Mouse (Mus musculus) kidney, adult 9 months (tissue): Measurements from ENCODE around the gene Podxl2.

Experiments used
- DNase-seq: peaks from one replicate; pipeline ENCODE4 v3.0.0; 2022

The Podxl2 gene

GRCm38 (mm10) chr6:88874868-88875508, at the start of gene Podxl2:
Gene Podxl2, minus strand, starts transcription at chr6:88875044.
- peak; percentile 28 for DNase-seq

GRCm38 (mm10) chr6:88918802-88919201, 44.0 kb upstream of the Podxl2 start:
- no peak for DNase-seq

DNA sequence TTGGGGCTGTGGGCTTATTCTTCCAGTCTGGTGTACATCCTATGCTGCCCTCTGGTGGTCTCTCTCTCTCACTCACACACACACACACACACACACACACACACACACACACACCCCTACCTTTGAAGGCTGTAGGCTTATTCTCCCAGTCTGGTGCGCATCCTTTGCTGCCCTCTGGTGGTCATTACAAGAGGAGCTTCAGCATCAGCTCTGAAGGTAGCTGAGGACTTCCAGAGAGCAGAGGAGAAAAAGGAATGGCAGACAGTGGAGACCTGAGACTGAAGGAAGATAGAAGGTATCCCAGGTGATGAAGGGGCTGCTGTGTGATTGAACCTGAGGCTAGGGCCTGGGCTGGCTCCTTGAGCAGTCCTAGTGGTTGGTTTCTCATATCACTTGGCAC, 41.3 kb upstream of the Podxl2 start:
- DNase-seq, result peak; percentile 64

DNA sequence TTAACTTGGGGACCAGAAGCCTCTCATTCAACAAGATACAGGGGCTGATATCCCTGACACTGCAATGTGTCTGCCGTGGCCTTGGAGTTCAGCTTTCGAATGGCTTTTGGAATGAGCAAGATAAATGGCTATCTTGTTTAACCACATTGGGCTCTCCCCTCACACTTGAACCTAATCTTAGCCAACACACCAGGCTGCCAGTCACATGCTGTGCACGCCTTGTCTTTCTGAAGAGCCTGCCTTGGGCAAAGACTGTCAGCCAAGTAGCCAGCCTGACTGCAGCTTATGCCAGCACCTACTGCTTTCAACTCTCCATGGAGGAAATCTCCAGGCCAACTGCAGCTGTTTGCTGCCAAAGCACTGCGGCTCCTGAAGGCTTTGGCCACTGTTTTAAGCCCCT, 40.7 kb upstream of the Podxl2 start:
- DNase-seq, result no peak

GRCm38 (mm10) chr6:88914799-88915198, 40.0 kb upstream of the Podxl2 start:
- no peak for DNase-seq

GRCm38 (mm10) chr6:88913440-88913839, 38.6 kb upstream of the Podxl2 start:
- DNase-seq, result no peak

- no peak for DNase-seq
These were observed 38.2 kb upstream of the Podxl2 start for GRCm38 (mm10) chr6:88913022-88913421.

DNA sequence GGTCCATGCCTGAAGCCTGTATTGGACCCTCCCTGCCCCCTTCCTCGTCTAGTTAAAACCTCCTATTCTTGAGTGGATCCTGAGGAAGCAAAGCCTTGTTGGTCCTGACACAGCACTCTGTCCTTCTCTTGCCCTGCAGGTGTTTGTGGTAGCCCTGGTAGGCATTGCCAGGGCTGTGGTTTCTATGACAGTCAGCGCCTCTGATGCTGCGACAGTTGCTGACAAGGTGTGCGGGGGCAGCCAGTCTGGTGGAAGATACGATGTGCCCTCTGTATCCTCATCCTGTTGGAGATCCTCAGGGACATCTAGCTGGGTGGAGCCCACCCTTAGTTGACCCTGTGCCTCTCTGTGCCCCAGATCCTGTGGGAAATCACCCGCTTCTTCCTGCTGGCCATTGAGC, 34.3 kb upstream of the Podxl2 start:
- DNase-seq, result no peak

- DNase-seq, result peak; percentile 82
These were observed 31.7 kb upstream of the Podxl2 start for GRCm38 (mm10) chr6:88906369-88907108.

GRCm38 (mm10) chr6:88905042-88905441, 30.2 kb upstream of the Podxl2 start:
- DNase-seq, result no peak

DNA sequence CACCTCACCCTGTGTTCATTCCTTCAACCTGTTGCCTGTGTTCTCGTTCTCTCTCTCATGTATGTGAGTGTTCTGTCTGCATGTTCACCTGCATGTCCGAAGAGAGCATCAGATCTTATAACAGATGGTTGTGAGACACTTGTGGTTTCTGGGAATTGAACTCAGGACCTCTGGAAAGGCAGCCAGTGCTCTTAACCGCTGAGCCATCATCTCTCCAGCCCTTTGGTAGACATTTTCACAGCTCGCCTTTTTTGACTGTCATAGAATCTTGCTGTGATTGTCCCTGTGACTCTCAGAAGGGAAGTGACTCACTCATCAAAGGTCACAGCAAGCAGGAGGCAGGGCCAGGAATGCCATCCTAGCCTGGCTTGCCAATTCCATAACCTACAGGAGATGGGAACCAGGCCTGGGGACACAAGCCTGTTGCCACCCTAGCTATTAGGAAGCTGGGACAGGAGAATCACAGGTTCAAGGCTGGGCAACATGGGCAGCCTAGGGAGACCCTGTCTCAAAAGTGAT, 29.7 kb upstream of the Podxl2 start:
- no peak for DNase-seq

- DNase-seq, result no peak
These were observed 28.9 kb upstream of the Podxl2 start for GRCm38 (mm10) chr6:88903708-88904107.

DNA sequence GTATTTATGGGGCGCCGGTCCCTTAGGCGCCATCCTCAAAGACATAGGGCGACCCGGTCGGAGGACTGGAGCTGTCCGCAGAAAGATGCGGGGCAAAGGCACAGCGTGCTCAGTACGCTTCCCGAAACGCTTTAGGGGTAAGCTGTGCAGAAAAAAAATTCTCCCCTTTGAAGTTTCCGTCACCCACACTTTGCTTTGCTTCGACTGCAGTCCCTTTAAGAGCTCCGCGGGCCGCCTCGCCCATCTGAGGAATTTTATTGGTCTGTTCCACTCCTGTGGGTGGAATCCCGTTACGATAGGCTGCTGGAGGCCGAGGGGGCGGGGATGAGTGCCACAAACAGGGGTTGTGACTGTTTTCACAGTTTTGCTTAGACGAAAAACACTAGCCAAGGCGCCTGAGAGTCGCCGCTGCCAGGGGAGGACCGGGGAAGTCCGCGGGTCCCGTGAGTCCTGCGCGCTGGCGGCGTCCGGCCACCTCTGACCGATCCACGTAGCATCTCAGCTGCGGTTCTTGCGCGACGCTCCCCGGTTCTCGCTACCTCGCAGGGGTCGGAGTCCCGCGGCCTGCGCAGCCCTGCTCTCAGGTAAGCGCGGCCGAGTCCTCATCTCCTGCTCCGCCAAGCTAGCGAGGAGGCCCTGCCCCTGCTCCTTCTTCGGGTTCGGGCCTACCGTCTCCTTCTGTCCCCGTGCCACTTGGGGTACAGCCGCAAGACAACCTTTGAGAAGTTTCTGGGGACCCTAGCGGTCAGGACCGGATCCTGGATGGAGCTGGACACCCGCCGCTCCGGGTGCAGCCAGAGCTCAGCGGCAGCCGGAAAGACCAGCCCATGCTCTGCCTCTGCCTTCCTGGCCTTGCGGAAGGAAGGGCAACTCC, 27.3 kb upstream of the Podxl2 start, which contains the start of gene Tpra1:
TSS of gene Tpra1 (plus strand) at position 305 of the 874 bp plus-strand sequence.
- peak; percentile 98 for DNase-seq

DNA sequence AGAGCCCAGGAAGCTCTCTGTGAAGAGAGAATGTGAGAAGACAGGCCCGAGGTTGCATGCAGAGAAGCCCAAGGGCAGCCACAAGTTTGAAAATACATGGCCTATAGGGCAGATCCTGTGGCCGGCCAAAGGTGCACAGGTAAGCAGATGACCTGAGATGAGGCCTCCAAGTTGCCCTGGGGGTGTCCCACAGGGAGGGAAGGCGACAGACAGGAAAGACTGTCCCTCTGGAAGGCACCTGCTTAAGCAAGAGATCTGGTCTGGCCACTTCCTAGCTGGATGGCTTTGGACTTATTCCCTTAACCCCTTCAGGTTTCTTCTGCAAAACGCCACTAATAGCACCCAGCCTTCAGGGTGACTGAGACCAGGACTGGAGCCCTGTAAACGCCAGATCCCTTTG, 26.6 kb upstream of the Podxl2 start:
- DNase-seq, result no peak

DNA sequence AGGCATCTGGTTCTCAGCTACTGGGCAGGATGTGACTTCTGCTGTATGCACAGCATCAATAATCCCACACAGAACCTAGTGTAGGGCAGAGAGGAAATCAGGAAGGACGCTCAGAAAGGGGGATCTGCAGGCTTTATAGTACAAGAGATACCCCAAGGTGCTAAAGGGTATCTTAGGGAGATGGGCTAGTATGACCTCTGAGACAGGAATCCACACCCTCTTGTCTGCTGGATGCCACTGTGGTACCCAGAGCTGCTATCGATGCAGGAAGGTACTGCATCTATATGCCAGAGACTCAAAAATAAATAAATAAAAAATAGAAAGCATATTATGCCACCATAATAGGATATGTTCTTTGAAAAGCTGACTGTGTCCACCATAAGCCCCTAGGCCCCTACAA, 24.8 kb upstream of the Podxl2 start:
- DNase-seq, result no peak

DNA sequence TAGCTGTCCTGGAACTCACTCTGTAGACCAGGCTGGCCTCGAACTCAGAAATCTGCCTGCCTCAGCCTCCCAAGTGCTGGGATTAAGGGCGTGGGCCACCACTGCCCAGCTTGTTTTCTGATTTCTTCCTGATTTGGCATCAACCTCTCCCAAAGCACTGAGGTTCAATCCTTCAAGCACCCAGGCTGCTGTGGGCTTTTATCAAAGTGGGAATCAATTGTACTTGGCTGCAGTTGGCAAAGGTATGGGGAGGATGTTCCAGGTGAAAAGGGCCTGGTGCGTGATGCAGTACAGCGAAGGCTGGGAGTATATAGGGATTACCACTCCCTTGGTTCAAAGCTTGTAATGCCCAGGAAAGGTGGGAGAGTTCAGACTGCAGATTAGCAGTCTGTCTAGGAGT, 24.2 kb upstream of the Podxl2 start:
- DNase-seq, result no peak

GRCm38 (mm10) chr6:88898534-88899048, 23.7 kb upstream of the Podxl2 start, which contains the start of gene Mcm2:
Gene Mcm2, minus strand, starts transcription at chr6:88898780.
- peak; percentile 97 for DNase-seq

DNA sequence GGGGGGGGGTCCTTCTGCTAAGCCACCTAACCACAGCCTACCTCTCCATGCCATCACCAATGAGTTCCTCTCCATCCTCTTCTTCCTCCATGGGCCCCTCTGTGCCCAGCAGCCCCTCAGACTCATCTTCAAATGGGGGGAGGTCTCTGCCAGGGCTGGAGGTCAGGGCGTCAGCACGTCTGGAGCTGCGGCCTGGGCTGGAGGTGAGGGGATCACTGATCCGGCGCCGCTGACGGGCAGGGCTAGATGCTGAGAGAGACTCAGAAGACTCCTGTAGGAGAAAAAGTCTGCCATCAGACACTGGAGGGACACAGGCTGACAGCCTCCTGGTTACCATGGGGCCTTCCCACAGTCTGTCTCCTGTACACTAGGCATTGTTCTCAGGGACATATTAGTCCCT, 22.4 kb upstream of the Podxl2 start:
- no peak for DNase-seq

- DNase-seq, result no peak
These were observed 21.1 kb upstream of the Podxl2 start for GRCm38 (mm10) chr6:88895943-88896342.

DNA sequence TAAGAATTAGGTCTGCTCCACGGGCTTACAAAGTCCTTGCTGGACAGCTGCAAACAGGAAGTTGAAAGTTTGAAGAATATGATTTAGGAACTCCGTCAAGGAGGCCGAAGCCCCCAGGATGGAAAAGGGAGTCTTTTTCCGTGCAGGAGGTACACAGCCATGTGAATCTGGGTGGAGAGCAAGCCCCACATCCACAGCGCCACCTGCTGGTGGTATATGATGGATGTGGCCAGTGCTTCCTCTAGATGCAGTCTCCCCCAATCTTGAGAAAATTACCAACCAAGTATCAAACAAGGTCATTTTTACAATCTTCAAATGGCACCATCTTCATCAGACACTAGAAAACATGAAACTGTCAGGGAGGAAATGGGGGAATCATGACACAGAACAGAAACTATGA, 18.7 kb upstream of the Podxl2 start:
- DNase-seq, result peak; percentile 57

- DNase-seq, result no peak
These were observed 16.0 kb upstream of the Podxl2 start for GRCm38 (mm10) chr6:88890832-88891231.

- no peak for DNase-seq
These were observed 14.7 kb upstream of the Podxl2 start for GRCm38 (mm10) chr6:88889410-88890042.
